Mouse (Mus musculus) liver, embryonic 15.5 days (tissue): ENCODE measurements around the gene 4930469K13Rik. TPM values are rescaled to one million over a fixed set of nuclear protein-coding genes. Genes with fewer than 3 reads are reported as not detected.
A peak's percentile ranks its signal among the peaks of the same experiment; 100 is the strongest.

ENCODE experiments used
- ATAC-seq: fragments of 200-750 bp; cut with Nextera tagmentation; 2 replicates; pipeline ENCODE4 v1.8.0; 2017; ENCODE audit warnings: moderate number of reproducible peaks, mild to moderate bottlenecking, moderate library complexity; ENCODE audit not compliant: insufficient read depth
- H3K27ac ChIP-seq: fragments of 300-500 bp; sonication (generic); replicated peaks from 2 replicates; pipeline ENCODE4 v1.5.1; 2015; ENCODE audit warnings: mild to moderate bottlenecking, inconsistent platforms
- H3K27me3 ChIP-seq: fragments of 300-500 bp; sonication (generic); 2 replicates; pipeline ENCODE4 v1.6.1; 2015; ENCODE audit warnings: mild to moderate bottlenecking, inconsistent platforms
- H3K36me3 ChIP-seq: fragments of 300-500 bp; sonication (generic); replicated peaks from 2 replicates; pipeline ENCODE4 v1.6.1; 2015; ENCODE audit warnings: moderate library complexity, mild to moderate bottlenecking, inconsistent platforms
- H3K4me1 ChIP-seq: fragments of 300-500 bp; sonication (generic); replicated peaks from 2 replicates; pipeline ENCODE4 v1.6.1; 2015; ENCODE audit warnings: inconsistent platforms
- H3K4me2 ChIP-seq: fragments of 300-500 bp; sonication (generic); 2 replicates; pipeline ENCODE4 v1.6.1; 2015; ENCODE audit warnings: moderate library complexity, mild to moderate bottlenecking, inconsistent platforms
- H3K4me3 ChIP-seq: fragments of 300-500 bp; sonication (generic); replicated peaks from 2 replicates; pipeline ENCODE4 v1.5.1; 2015; ENCODE audit warnings: mild to moderate bottlenecking, inconsistent platforms
- H3K9ac ChIP-seq: fragments of 300-500 bp; sonication (generic); 2 replicates; pipeline ENCODE4 v1.6.1; 2015; ENCODE audit warnings: moderate library complexity, mild to moderate bottlenecking, inconsistent platforms
- H3K9me3 ChIP-seq: fragments of 300-500 bp; sonication (generic); replicated peaks from 2 replicates; pipeline ENCODE4 v1.6.1; 2016; ENCODE audit warnings: inconsistent platforms
- WGBS: fragments of 180-500 bp; shearing (Covaris S2); methylation state at CpG from one replicate; pipeline ENCODE4 v1.1.7; 2015; ENCODE audit warnings: mixed read lengths; ENCODE audit not compliant: insufficient replicate concordance; 5-methylcytosine and 5-hydroxymethylcytosine counted together
- polyA plus RNA-seq: library from polyadenylated mRNA; unstranded; fragments of >200 nt; fragmentation: Nextera tagmentation; extraction: Ambion mirVana; gene quantifications from 2 replicates; pipeline ENCODE4 v1.2.1, GENCODE M21; 2015

4930469K13Rik gene
- polyA plus RNA-seq, 1 experiment from 2014 or later: not detected

DNA sequence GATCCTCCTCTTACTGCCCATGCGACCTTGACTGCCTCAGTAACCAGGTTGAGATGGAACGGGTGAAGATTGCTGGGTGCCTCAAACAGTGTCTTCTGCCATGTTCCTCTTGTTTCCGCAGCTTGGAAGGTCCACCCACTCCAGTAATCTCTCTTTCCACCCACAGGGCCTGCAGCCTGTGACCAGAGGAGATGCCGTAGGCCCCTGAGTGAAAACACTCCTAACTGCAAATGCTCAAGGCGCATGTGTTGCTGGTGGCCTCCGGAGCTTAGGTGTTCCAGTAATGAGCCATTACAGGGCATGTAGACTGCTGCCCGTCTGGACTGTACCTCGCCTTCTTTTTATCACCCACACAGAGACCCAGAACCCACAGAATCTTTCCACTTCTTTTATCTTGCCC is 160.7 kb downstream of the 4930469K13Rik start:
- ATAC-seq: no peak
- no peak overlapping the region for H3K4me2 ChIP-seq
- no peak overlapping the region for H3K9ac ChIP-seq
- H3K27ac ChIP-seq: no peak overlapping the region
- no peaks in the 10 kb centered on the region for H3K9me3 ChIP-seq
- 58% methylated on average over 8 of the region's 8 CpGs for WGBS
- no peaks in the 10 kb centered on the region for H3K27me3 ChIP-seq
- no peak overlapping the region for H3K4me3 ChIP-seq
- no peaks in the 10 kb centered on the region for H3K36me3 ChIP-seq
- no peaks in the 10 kb centered on the region for H3K4me1 ChIP-seq

DNA sequence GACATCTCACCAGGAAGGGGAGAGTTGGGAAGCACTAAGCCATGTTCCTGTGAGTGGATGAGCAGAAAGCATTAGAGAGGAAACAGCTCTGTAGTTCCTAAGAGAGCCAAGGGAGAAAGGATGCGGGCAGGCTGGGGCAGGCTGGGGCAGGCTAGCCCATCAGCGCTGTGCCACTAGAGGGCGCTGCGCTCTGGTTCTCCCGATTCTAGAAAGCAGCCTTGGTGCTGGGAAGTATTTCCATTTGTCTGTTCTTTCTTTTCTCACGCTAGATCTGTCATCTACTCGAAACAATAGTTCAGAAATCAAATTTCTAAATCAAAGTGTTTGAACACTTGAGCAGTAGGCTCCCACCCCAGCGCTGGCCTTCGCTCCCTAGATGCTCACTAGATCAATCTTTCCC is 164.1 kb downstream of the 4930469K13Rik start:
- Histone ChIP-seq H3K4me2 (no peak overlapping the region), H3K4me1 (peaks cover 8% of the 10 kb centered on the region), H3K36me3 (no peaks in the 10 kb centered on the region), H3K27me3 (no peaks in the 10 kb centered on the region), H3K9me3 (no peaks in the 10 kb centered on the region), H3K27ac (no peak overlapping the region), H3K9ac (no peak overlapping the region), H3K4me3 (no peak overlapping the region)
- no peak for ATAC-seq
- WGBS: 60% methylated on average over 9 of the region's 9 CpGs

DNA sequence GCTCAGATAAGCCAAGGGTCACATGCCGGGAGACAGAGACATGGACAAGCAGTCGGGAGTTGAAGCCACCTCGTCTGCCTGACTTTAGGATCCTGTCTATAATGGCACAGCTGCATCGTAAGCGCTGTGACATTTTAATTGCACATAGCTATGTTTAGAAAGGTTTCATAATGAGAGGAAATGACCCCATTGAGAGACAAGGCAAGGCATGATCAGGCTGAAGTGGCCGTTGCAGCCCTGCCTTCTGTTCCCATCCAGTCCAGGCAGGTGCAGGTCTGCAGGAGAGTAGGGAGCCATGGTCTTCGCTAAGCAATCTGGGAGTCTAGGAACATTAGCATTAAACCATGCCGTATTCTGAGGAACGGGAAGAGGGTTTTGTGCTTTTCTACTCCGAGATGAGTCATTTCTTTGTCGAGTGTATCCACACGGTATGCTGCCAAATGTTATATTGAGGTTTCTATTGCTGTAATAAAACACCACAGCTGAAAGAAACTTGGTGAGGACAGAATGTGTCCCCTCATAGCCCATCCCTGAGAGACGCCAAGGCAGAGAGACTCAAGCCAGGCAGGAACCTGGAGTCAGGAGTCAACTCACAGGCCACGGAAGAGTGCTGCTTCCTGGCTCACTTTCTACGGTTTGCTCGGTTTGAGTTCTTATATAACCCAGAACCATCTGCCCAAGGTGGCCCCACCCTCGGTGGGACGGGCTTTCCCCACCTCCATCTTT is 165.8 kb downstream of the 4930469K13Rik start:
- peak overlapping the region; percentile 13; the same call in 1 of the 2 replicates for H3K4me2 ChIP-seq
- H3K4me1 ChIP-seq: peaks cover 8% of the 10 kb centered on the region
- H3K4me3 ChIP-seq: no peak overlapping the region
- H3K9me3 ChIP-seq: no peaks in the 10 kb centered on the region
- WGBS: 35% methylated on average over 18 of the region's 18 CpGs
- H3K9ac ChIP-seq: no peak overlapping the region
- H3K27ac ChIP-seq: no peak overlapping the region
- no peaks in the 10 kb centered on the region for H3K36me3 ChIP-seq
- ATAC-seq: no peak
- H3K27me3 ChIP-seq: no peaks in the 10 kb centered on the region

DNA sequence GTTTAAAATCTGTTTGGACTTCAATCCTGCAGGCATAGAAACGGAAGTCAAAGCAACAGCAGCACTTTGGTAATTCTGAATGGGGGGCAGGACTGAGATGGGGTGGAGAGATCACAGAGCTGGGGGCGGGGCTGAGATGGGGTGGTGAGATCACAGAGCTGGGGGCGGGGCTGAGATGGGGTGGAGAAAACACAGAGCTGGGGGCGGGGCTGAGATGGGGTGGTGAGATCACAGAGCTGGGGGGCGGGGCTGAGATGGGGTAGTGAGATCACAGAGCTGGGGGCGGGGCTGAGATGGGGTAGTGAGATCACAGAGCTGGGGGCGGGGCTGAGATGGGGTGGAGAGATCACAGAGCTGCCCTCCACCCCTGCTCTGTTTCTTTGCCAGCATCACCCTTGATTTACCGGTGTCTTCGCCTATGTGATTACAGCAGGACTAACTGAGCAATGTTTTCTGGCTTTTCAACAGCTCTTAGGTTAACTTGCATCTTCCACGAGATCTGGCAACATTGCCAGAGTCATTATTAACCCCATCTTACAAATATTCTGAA is 166.4 kb downstream of the 4930469K13Rik start:
- H3K27ac ChIP-seq: no peak overlapping the region

DNA sequence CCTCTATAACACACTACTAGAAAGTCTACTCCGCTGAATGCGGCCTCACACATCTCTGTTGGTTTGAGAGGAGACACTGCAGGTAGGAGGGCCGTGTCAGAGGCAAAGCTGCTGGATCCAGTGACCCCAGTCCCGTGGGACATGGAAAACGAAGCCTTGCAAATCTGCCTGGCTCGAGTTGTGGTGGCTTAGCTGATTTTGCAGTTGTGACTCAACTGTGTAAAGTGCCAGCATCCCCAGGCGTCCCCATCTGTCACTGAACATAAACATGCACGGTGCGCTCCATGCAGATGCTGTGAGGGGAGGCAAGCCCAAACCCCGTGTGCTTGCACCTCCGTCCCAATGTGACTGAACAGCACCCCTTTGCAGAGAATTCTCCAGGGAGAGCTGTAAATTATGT is 168.9 kb downstream of the 4930469K13Rik start:
- H3K9me3 ChIP-seq: no peaks in the 10 kb centered on the region
- H3K9ac ChIP-seq: no peak overlapping the region
- H3K36me3 ChIP-seq: no peaks in the 10 kb centered on the region
- peaks cover 8% of the 10 kb centered on the region for H3K4me1 ChIP-seq
- no peak overlapping the region for H3K4me2 ChIP-seq
- H3K4me3 ChIP-seq: no peak overlapping the region
- no peak for ATAC-seq
- no peaks in the 10 kb centered on the region for H3K27me3 ChIP-seq
- no peak overlapping the region for H3K27ac ChIP-seq
- 69% methylated on average over 11 of the region's 11 CpGs for WGBS

More for the DNA sequence above, 166.4 kb downstream of the 4930469K13Rik start:
- no peaks in the 10 kb centered on the region for H3K36me3 ChIP-seq
- no peak overlapping the region for H3K4me3 ChIP-seq
- no peak overlapping the region for H3K9ac ChIP-seq
- H3K9me3 ChIP-seq: no peaks in the 10 kb centered on the region
- H3K4me2 ChIP-seq: peak overlapping the region; percentile 13; the same call in 1 of the 2 replicates
- no peak for ATAC-seq
- WGBS: 6% methylated on average over 10 of the region's 10 CpGs
- no peaks in the 10 kb centered on the region for H3K27me3 ChIP-seq
- H3K4me1 ChIP-seq: peaks cover 8% of the 10 kb centered on the region

DNA sequence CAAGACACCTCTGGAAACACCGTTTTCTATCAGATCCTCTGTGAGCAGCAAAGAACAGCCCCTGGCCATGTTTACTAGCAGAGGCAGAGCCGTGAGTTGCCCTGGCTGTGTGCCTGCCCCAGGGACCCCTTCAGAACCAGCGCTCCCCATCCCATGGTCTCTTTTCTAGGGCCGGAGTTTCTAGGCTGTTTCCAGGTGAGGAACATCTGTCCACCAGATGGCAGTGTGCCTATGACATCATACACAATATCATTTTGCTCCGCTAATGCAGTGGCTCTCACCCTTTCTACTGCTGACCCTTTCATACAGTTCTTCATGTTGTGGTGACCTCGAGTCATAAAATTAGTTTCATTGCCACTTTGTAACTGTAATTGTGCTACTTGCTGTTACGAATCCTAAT is 169.7 kb downstream of the 4930469K13Rik start:
- Histone ChIP-seq H3K4me1 (peaks cover 8% of the 10 kb centered on the region), H3K9ac (no peak overlapping the region), H3K4me2 (no peak overlapping the region), H3K9me3 (no peaks in the 10 kb centered on the region), H3K27ac (no peak overlapping the region), H3K4me3 (no peak overlapping the region), H3K27me3 (no peaks in the 10 kb centered on the region), H3K36me3 (no peaks in the 10 kb centered on the region)
- WGBS: 30% methylated on average over 7 of the region's 7 CpGs
- no peak for ATAC-seq

DNA sequence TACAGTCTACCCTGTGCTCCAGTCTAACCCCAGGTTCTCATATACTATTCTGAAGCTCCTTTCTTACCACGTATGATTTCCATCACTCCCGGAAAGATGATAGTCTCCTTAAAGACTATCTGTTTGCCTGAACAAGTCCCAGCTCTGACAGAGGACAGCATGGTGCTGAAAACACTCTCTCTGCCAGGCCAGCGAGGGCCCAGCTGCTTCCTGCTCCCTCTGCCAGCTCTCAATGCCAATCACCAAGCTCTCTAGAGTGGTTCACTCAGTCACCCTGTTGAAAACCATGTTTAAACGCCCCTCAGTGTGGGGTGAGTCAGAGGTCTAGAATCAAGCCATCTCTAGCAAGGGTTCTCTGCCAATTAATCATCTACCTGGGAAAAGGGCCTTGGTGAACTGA is 170.5 kb downstream of the 4930469K13Rik start:
- Histone ChIP-seq H3K9ac (no peak overlapping the region), H3K27ac (no peak overlapping the region), H3K4me3 (no peak overlapping the region), H3K4me2 (no peak overlapping the region), H3K36me3 (no peaks in the 10 kb centered on the region), H3K27me3 (no peaks in the 10 kb centered on the region), H3K4me1 (peaks cover 8% of the 10 kb centered on the region), H3K9me3 (no peaks in the 10 kb centered on the region)
- ATAC-seq: no peak
- WGBS: 54% methylated on average over 4 of the region's 4 CpGs

DNA sequence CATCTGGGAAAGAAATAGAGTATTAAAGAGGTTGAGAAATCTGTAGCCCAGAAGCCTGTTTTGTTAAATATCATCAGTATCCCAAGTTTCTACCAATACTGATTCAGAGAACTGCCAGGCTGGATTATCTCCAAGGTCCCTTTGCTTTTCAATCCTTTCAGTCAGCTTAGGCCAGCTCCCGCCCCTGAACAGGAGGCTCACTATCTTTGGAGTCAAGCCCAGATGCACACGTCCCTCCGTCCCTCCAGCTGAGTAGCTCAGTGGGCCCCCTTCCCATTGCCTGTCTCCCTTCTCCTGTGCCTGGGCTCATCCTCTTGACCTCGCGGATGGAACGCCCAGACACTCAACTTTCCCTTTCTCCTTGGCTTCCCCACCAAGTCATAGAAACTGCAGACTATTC is 171.0 kb downstream of the 4930469K13Rik start:
- H3K27me3 ChIP-seq: no peaks in the 10 kb centered on the region
- H3K36me3 ChIP-seq: no peaks in the 10 kb centered on the region
- no peak overlapping the region for H3K9ac ChIP-seq
- peaks cover 5% of the 10 kb centered on the region for H3K4me1 ChIP-seq
- H3K9me3 ChIP-seq: no peaks in the 10 kb centered on the region
- H3K27ac ChIP-seq: no peak overlapping the region
- H3K4me3 ChIP-seq: no peak overlapping the region
- no peak overlapping the region for H3K4me2 ChIP-seq
- 54% methylated on average over 6 of the region's 6 CpGs for WGBS
- no peak for ATAC-seq

DNA sequence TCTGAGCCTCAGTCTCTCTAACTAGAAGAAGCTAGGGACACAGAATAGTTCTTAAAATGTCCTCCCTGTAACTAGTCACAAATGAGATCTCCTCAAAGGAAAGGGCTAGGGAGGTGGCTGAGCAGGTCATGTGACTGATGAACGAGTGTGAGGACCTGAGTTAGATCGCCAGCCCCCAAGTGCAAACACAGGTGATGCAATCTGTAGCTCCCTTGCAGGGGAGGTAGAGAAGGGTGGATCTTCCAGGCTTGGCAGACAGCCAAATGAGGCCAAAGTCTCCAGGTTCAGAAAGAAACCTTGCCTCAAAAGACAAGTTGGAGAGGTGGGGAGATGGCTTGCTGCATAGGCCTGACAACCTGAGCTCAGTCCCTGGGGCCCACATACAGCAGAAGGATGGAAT is 171.8 kb downstream of the 4930469K13Rik start:
- Histone ChIP-seq H3K36me3 (no peaks in the 10 kb centered on the region), H3K27ac (no peak overlapping the region), H3K27me3 (no peaks in the 10 kb centered on the region), H3K9me3 (no peaks in the 10 kb centered on the region), H3K4me3 (no peak overlapping the region), H3K9ac (no peak overlapping the region), H3K4me2 (no peak overlapping the region), H3K4me1 (no peaks in the 10 kb centered on the region)
- 33% methylated on average over 2 of the region's 2 CpGs for WGBS
- peak; percentile 49; the same call in 1 of the 2 replicates for ATAC-seq

DNA sequence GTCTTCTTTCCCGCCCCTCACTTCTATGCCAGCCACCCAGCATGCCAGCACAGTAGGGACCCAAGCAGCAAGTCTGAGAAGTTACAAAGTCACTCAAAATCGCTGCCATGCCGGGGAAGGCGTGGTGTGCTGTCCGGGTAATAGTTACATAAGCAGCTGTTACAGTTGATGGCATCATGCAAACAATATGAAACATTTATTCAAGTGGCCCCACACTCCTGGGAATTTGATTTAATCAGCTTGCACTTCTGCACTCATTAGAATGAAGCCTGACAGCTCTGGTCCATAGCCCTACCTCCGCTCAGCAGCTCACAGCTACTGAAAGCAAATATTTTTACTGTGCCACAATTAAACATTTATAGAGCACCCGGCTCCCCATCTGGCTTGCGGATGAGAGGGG is 172.6 kb downstream of the 4930469K13Rik start:
- Histone ChIP-seq H3K9me3 (no peaks in the 10 kb centered on the region), H3K4me1 (no peaks in the 10 kb centered on the region), H3K27me3 (no peaks in the 10 kb centered on the region), H3K4me2 (no peak overlapping the region), H3K9ac (no peak overlapping the region), H3K4me3 (no peak overlapping the region), H3K27ac (no peak overlapping the region), H3K36me3 (no peaks in the 10 kb centered on the region)
- ATAC-seq: no peak
- WGBS: 66% methylated on average over 8 of the region's 8 CpGs
